Mouse (Mus musculus): ENCODE measurements around the gene Tapt1. TPM values are rescaled to one million over a fixed set of nuclear protein-coding genes. Genes with fewer than 3 reads are reported as not detected.

The Tapt1 gene
- polyA plus RNA-seq, 1 experiment: 22.5 TPM

GRCm38 (mm10) chr5:44214025-44214424, 12.4 kb downstream of the Tapt1 start:
- TF ChIP-seq CTCF (IDR thresholded peaks at IDR 0.05; ENCODE audit: low read depth, low read length): no peak
- H3K36me3 ChIP-seq (ENCODE audit: control insufficient read depth, insufficient read depth, low read length, poor library complexity, severe bottlenecking): no peaks in the 10 kb centered on the region; the same call in 1 of the 2 replicates
- no peaks in the 10 kb centered on the region for H3K9me3 ChIP-seq (replicated peaks; ENCODE audit: control insufficient read depth, insufficient read depth, low read length, poor library complexity, severe bottlenecking)
- no peak overlapping the region for H3K4me3 ChIP-seq (ENCODE audit: low read depth, low read length)
- H3K27ac ChIP-seq (ENCODE audit: insufficient read depth, low read length): no peak overlapping the region
- no peaks in the 10 kb centered on the region for H3K27me3 ChIP-seq (ENCODE audit: control insufficient read depth, insufficient read depth, low read length, poor library complexity, severe bottlenecking)
- no peak overlapping the region for H3K9ac ChIP-seq (ENCODE audit: low read depth, poor library complexity, severe bottlenecking)
- H3K4me1 ChIP-seq (ENCODE audit: control insufficient read depth, insufficient read depth, low read length): no peaks in the 10 kb centered on the region

DNA sequence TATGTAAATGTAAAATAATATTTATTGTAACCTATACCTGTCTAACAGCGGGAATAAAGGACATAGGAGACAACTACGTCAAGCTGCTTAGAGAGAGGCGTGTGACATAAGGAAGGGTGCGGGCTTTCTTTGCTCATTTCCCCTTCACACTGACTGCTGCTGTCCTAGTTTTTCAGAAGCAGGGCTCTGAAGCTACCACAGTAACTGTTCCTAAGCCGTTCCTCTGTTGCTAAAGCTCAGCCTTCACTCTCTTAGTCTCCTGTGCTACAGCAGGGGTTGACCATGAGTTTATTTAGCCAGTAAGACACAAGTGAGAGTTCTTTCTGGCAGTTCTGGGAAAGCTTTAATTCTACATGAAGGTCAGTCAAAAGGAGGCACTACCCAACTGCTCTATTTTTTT, 13.0 kb downstream of the Tapt1 start:
- Histone ChIP-seq H3K27ac (ENCODE audit: insufficient read depth, low read length) (no peak overlapping the region), H3K36me3 (ENCODE audit: control insufficient read depth, insufficient read depth, low read length, poor library complexity, severe bottlenecking) (no peaks in the 10 kb centered on the region; the same call in 1 of the 2 replicates), H3K4me3 (ENCODE audit: low read depth, low read length) (no peak overlapping the region), H3K4me1 (ENCODE audit: control insufficient read depth, insufficient read depth, low read length) (no peaks in the 10 kb centered on the region), H3K9me3 (replicated peaks; ENCODE audit: control insufficient read depth, insufficient read depth, low read length, poor library complexity, severe bottlenecking) (no peaks in the 10 kb centered on the region), H3K27me3 (ENCODE audit: control insufficient read depth, insufficient read depth, low read length, poor library complexity, severe bottlenecking) (no peaks in the 10 kb centered on the region), H3K9ac (ENCODE audit: low read depth, poor library complexity, severe bottlenecking) (no peak overlapping the region)
- TF ChIP-seq POLR2A (IDR thresholded peaks at IDR 0.05; ENCODE audit: insufficient read depth, low read length): no peak

DNA sequence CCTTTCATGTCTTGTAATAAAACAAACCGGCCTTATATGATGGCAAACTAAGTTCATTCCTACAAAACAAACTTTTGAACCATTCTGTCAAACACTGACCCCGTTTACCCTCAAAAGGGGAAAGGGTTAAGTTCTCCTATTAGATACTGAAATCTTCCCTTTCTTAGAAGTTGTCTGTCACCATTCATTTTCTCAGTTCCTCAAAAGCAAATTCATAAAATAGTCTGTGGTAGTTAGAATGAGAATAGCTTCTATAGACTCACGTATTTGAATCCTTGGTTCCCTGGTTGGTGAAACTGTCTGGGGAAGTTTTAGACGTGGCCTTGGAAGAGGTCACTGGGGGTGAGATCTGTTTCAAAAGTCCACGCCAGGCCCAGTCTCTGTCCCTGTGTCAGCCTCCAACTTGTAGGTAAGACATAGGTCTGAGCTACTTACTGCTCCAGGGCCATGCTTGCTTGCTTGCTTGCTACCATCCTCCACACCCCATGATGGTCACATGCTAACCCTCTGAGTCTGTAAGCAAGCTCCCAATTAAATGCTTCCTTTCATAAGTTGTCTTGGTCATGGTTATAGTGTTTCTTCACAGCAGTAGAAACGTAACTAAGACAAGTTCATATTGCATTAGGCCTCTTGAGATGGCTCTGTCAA, 14.5 kb downstream of the Tapt1 start:
- H3K27ac ChIP-seq (ENCODE audit: insufficient read depth, low read length): no peak overlapping the region
- H3K4me1 ChIP-seq (ENCODE audit: control insufficient read depth, insufficient read depth, low read length): no peaks in the 10 kb centered on the region
- H3K27me3 ChIP-seq (ENCODE audit: control insufficient read depth, insufficient read depth, low read length, poor library complexity, severe bottlenecking): no peaks in the 10 kb centered on the region
- no peaks in the 10 kb centered on the region; the same call in 1 of the 2 replicates for H3K36me3 ChIP-seq (ENCODE audit: control insufficient read depth, insufficient read depth, low read length, poor library complexity, severe bottlenecking)
- TF ChIP-seq EP300 (IDR thresholded peaks at IDR 0.05; ENCODE audit: insufficient read depth, low read depth, low read length) (no peak), POLR2A (IDR thresholded peaks at IDR 0.05; ENCODE audit: insufficient read depth, low read length) (no peak), CTCF (IDR thresholded peaks at IDR 0.05; ENCODE audit: low read depth, low read length) (no peak)
- H3K9me3 ChIP-seq (replicated peaks; ENCODE audit: control insufficient read depth, insufficient read depth, low read length, poor library complexity, severe bottlenecking): no peaks in the 10 kb centered on the region
- H3K4me3 ChIP-seq (ENCODE audit: low read depth, low read length): no peak overlapping the region
- H3K9ac ChIP-seq (ENCODE audit: low read depth, poor library complexity, severe bottlenecking): no peak overlapping the region

DNA sequence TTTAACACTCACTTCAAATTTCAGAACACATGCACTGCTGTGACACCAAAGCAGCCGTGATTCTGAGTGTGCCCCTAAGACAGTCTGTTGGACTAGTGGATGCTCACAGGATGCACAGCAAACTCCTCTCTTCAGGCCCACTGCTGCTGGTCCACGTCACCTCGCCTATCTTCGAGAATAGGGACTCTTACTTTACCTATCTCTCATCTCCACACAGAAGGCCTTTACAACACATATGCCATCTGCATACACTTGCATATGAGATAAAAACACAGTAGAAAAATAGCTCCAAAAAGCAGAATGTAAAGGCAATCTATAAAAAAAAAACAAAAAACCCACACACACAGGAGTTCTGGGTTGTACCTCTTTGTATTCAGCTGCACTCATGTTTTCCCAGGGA, 19.1 kb downstream of the Tapt1 start:
- TF ChIP-seq EP300 (IDR thresholded peaks at IDR 0.05; ENCODE audit: insufficient read depth, low read depth, low read length) (no peak), CTCF (IDR thresholded peaks at IDR 0.05; ENCODE audit: low read depth, low read length) (no peak), POLR2A (IDR thresholded peaks at IDR 0.05; ENCODE audit: insufficient read depth, low read length) (no peak)
- Histone ChIP-seq H3K4me3 (ENCODE audit: low read depth, low read length) (no peak overlapping the region), H3K27me3 (ENCODE audit: control insufficient read depth, insufficient read depth, low read length, poor library complexity, severe bottlenecking) (no peaks in the 10 kb centered on the region), H3K9me3 (replicated peaks; ENCODE audit: control insufficient read depth, insufficient read depth, low read length, poor library complexity, severe bottlenecking) (no peaks in the 10 kb centered on the region), H3K36me3 (ENCODE audit: control insufficient read depth, insufficient read depth, low read length, poor library complexity, severe bottlenecking) (no peaks in the 10 kb centered on the region), H3K4me1 (ENCODE audit: control insufficient read depth, insufficient read depth, low read length) (no peaks in the 10 kb centered on the region), H3K27ac (ENCODE audit: insufficient read depth, low read length) (no peak overlapping the region), H3K9ac (ENCODE audit: low read depth, poor library complexity, severe bottlenecking) (no peak overlapping the region)

DNA sequence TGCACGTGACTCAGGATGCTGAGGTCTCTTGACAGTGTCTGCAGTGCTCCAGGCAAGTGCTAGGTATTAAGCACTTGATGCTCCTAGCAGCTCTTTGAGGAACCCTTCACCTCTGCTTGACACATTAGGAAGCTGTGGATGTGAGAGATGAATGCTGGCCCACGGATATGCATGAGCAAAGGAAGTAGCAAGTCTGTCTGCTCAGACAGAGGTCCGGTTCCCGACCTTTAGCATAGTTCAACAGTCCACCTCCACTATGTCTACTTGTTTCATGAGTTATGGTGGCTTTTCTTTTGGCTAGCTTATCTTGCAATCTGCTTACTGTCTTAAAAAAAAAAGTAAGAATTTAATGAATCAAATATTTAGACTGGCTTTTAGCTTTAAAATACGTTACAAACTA, 19.8 kb downstream of the Tapt1 start:
- Histone ChIP-seq H3K27me3 (ENCODE audit: control insufficient read depth, insufficient read depth, low read length, poor library complexity, severe bottlenecking) (no peaks in the 10 kb centered on the region), H3K4me1 (ENCODE audit: control insufficient read depth, insufficient read depth, low read length) (no peaks in the 10 kb centered on the region), H3K4me3 (ENCODE audit: low read depth, low read length) (no peak overlapping the region), H3K36me3 (ENCODE audit: control insufficient read depth, insufficient read depth, low read length, poor library complexity, severe bottlenecking) (no peaks in the 10 kb centered on the region), H3K9me3 (replicated peaks; ENCODE audit: control insufficient read depth, insufficient read depth, low read length, poor library complexity, severe bottlenecking) (no peaks in the 10 kb centered on the region), H3K9ac (ENCODE audit: low read depth, poor library complexity, severe bottlenecking) (no peak overlapping the region), H3K27ac (ENCODE audit: insufficient read depth, low read length) (no peak overlapping the region)
- no peak for TF ChIP-seq POLR2A (IDR thresholded peaks at IDR 0.05; ENCODE audit: insufficient read depth, low read length)
- no peak for TF ChIP-seq CTCF (IDR thresholded peaks at IDR 0.05; ENCODE audit: low read depth, low read length)
- no peak for TF ChIP-seq EP300 (IDR thresholded peaks at IDR 0.05; ENCODE audit: insufficient read depth, low read depth, low read length)

GRCm38 (mm10) chr5:44203410-44203809, 23.0 kb downstream of the Tapt1 start:
- no peak for TF ChIP-seq POLR2A (IDR thresholded peaks at IDR 0.05; ENCODE audit: insufficient read depth, low read length)
- no peak for TF ChIP-seq EP300 (IDR thresholded peaks at IDR 0.05; ENCODE audit: insufficient read depth, low read depth, low read length)
- Histone ChIP-seq H3K9ac (ENCODE audit: low read depth, poor library complexity, severe bottlenecking) (no peak overlapping the region), H3K27ac (ENCODE audit: insufficient read depth, low read length) (no peak overlapping the region), H3K27me3 (ENCODE audit: control insufficient read depth, insufficient read depth, low read length, poor library complexity, severe bottlenecking) (no peaks in the 10 kb centered on the region), H3K36me3 (ENCODE audit: control insufficient read depth, insufficient read depth, low read length, poor library complexity, severe bottlenecking) (no peaks in the 10 kb centered on the region), H3K4me3 (ENCODE audit: low read depth, low read length) (no peak overlapping the region), H3K9me3 (replicated peaks; ENCODE audit: control insufficient read depth, insufficient read depth, low read length, poor library complexity, severe bottlenecking) (no peaks in the 10 kb centered on the region), H3K4me1 (ENCODE audit: control insufficient read depth, insufficient read depth, low read length) (no peaks in the 10 kb centered on the region)
